Mouse (Mus musculus): ENCODE measurements around the gene Acot1. TPM values are rescaled to one million over a fixed set of nuclear protein-coding genes. Genes with fewer than 3 reads are reported as not detected.

Acot1 gene
- total and polyA plus RNA-seq, 3 experiments = 0.42 TPM; not detected in 2

DNA sequence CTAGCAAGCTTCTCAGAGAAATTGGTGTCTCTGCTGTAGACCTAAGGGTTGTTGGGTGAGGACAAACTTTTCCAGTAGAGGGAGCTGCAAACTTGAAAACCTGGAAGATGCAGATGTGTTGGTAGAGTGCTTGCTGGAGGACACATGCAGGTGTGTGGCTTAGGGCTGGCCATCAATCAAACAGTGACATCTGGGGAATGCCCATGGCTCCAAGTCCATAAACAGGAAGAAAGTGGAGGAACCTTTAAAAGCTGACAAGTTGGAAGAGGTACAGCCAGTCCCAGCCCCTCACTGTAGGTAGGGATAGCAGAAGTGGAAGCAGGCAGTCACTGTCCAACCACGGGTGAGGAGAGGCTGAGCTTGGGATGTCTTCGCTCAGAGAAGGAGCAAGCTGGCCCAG is 37.2 kb upstream of the Acot1 start (continued):
- TF ChIP-seq ZMIZ1 (IDR thresholded peaks at IDR 0.05; ENCODE audit: low read depth, low read length) (no peak), CHD1 (IDR thresholded peaks at IDR 0.05; ENCODE audit: low read depth, low read length) (no peak), HCFC1 (IDR thresholded peaks at IDR 0.05; ENCODE audit: low read depth, low read length) (no peak), RAD21 (IDR thresholded peaks at IDR 0.05; ENCODE audit: low read depth, low read length) (peak; percentile 94), RCOR1 (conservative IDR thresholded peaks at IDR 0.05; ENCODE audit: low read depth, low read length) (no peak), ZKSCAN1 (IDR thresholded peaks at IDR 0.05; ENCODE audit: borderline replicate concordance, low read depth, low read length) (no peak), POLR2A (IDR thresholded peaks at IDR 0.05; ENCODE audit: low read depth, low read length) (no peak), UBTF (IDR thresholded peaks at IDR 0.05; ENCODE audit: low read depth, low read length) (no peak), MAZ (IDR thresholded peaks at IDR 0.05; ENCODE audit: low read depth, low read length) (no peak), MAX (IDR thresholded peaks at IDR 0.05; ENCODE audit: low read length) (no peak)

GRCm38 (mm10) chr12:83978862-83979261 is 30.4 kb upstream of the Acot1 start:
- no peaks in the 10 kb centered on the region for H3K27me3 ChIP-seq (replicated peaks)
- no peak overlapping the region for H3K9ac ChIP-seq (ENCODE audit: insufficient read depth, low read depth)
- in situ Hi-C loops (cut with MboI; ENCODE audit: low pct_ligation_motif_present, low pct_unique_long_range_greater_than_20kb, low sequenced_read_pairs) = no loop called here

DNA sequence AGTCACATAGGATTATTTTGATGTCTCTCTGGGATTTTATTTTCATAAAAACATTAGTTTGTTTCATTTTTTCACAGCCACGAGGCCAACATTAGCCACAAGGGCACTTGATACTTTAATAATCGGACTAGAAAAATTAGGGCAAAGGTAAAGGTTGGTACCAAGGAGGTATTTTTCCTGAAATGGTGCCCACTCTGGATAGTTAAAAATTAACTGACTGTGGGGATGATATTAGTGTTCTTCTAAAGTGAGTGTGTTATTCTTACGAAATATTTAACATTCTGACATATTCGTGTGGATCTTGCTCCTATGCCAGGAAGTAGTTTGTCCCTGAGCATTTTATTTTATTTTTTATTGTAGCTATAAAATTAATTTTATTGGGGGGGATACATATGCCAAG is 27.7 kb upstream of the Acot1 start:
- peaks cover 5% of the 10 kb centered on the region for H3K9me3 ChIP-seq (replicated peaks; ENCODE audit: low read length)
- TF ChIP-seq TBP (conservative IDR thresholded peaks at IDR 0.05; ENCODE audit: low read depth, low read length) = no peak
- TF ChIP-seq NRF1 (IDR thresholded peaks at IDR 0.05; ENCODE audit: low read depth, low read length) = no peak
- TF ChIP-seq ZC3H11A (IDR thresholded peaks at IDR 0.05; ENCODE audit: low read depth, low read length) = no peak
- no peak for TF ChIP-seq ZNF384 (IDR thresholded peaks at IDR 0.05; ENCODE audit: low read depth, low read length)
- no peak for TF ChIP-seq USF1 (IDR thresholded peaks at IDR 0.05; ENCODE audit: low read depth, low read length)
- no peak for TF ChIP-seq ETS1 (conservative IDR thresholded peaks at IDR 0.05; ENCODE audit: low read depth, low read length)
- in situ Hi-C loops (cut with MboI; ENCODE audit: low pct_ligation_motif_present, low pct_unique_long_range_greater_than_20kb, low sequenced_read_pairs) (no loop called here), dilution Hi-C loops (cut with MboI; ENCODE audit: extremely low pct_ligation_motif_present, extremely low pct_unique_long_range_greater_than_20kb, low sequenced_read_pairs) (no loop called here)
- H3K27me3 ChIP-seq (replicated peaks) = no peaks in the 10 kb centered on the region
- DNase-seq (ENCODE audit: extremely low read depth) = no peak
- no peak overlapping the region for H3K9ac ChIP-seq (ENCODE audit: insufficient read depth, low read depth)
- peaks cover 2 to 3% of the 10 kb centered on the region in 2 experiments for H3K4me1 ChIP-seq (ENCODE audit: control insufficient read depth in 1 of 2, insufficient read depth in 2 of 2)
- no peak overlapping the region for H3K4me2 ChIP-seq (ENCODE audit: insufficient read depth, low read depth, poor library complexity, severe bottlenecking)
- H3K27ac ChIP-seq (ENCODE audit: insufficient read depth, low read depth) = no peak overlapping the region
- no peak overlapping the region for H3K4me3 ChIP-seq (replicated peaks in 1 of 3; ENCODE audit: low read depth in 2 of 3, low read length in 2 of 3, poor library complexity in 1 of 3)
- no peaks in the 10 kb centered on the region for H3K79me2 ChIP-seq (replicated peaks; ENCODE audit: control insufficient read depth, extremely low read depth, insufficient read depth, poor library complexity, severe bottlenecking)
- H3K36me3 ChIP-seq (replicated peaks in 1 of 2; ENCODE audit: control insufficient read depth in 1 of 2, insufficient read depth in 1 of 2, low read length in 1 of 2) = no peaks in the 10 kb centered on the region

More at GRCm38 (mm10) chr12:83978862-83979261, 30.4 kb upstream of the Acot1 start:
- no peak for DNase-seq (ENCODE audit: extremely low read depth)
- Histone ChIP-seq H3K79me2 (replicated peaks; ENCODE audit: control insufficient read depth, extremely low read depth, insufficient read depth, poor library complexity, severe bottlenecking) (no peaks in the 10 kb centered on the region), H3K4me2 (ENCODE audit: insufficient read depth, low read depth, poor library complexity, severe bottlenecking) (no peak overlapping the region), H3K4me3 (replicated peaks in 1 of 3; ENCODE audit: low read depth in 2 of 3, low read length in 2 of 3, poor library complexity in 1 of 3) (no peak overlapping the region), H3K9me3 (replicated peaks; ENCODE audit: low read length) (peaks cover 14% of the 10 kb centered on the region), H3K36me3 (replicated peaks in 1 of 2; ENCODE audit: control insufficient read depth in 1 of 2, insufficient read depth in 1 of 2, low read length in 1 of 2) (no peaks in the 10 kb centered on the region), H3K4me1 (ENCODE audit: control insufficient read depth in 1 of 2, insufficient read depth in 2 of 2) (no peaks in the 10 kb centered on the region), H3K27ac (ENCODE audit: insufficient read depth, low read depth) (no peak overlapping the region)
- no peak for TF ChIP-seq NRF1 (IDR thresholded peaks at IDR 0.05; ENCODE audit: low read depth, low read length)
- TF ChIP-seq IRF4 (IDR thresholded peaks at IDR 0.05; ENCODE audit: low read depth, low read length) = no peak
- TF ChIP-seq POLR2AphosphoS2 (IDR thresholded peaks at IDR 0.05; ENCODE audit: low read depth, low read length) = no peak
- TF ChIP-seq TBP (conservative IDR thresholded peaks at IDR 0.05; ENCODE audit: low read depth, low read length) = no peak
- no peak for TF ChIP-seq E2F4 (IDR thresholded peaks at IDR 0.05; ENCODE audit: insufficient replicate concordance, low read depth, low read length)
- TF ChIP-seq GABPA (IDR thresholded peaks at IDR 0.05; ENCODE audit: insufficient replicate concordance, low read depth, low read length) = no peak
- no peak for TF ChIP-seq EP300 (IDR thresholded peaks at IDR 0.05; ENCODE audit: low read length)
- dilution Hi-C loops (cut with MboI; ENCODE audit: extremely low pct_ligation_motif_present, extremely low pct_unique_long_range_greater_than_20kb, low sequenced_read_pairs) = no loop called here

Measured in CH12.LX (cell line).